Mouse (Mus musculus) forebrain, embryonic 14.5 days (tissue): ENCODE measurements around the gene Pdlim5. TPM values are rescaled to one million over a fixed set of nuclear protein-coding genes. Genes with fewer than 3 reads are reported as not detected.
A peak's percentile ranks its signal among the peaks of the same experiment; 100 is the strongest.

Experiments
- ATAC-seq: fragments of 200-750 bp; cut with Nextera tagmentation; 2 replicates; pipeline ENCODE4 v1.8.0; 2017; ENCODE audit warnings: mild to moderate bottlenecking, moderate library complexity
- DNase-seq: peaks from one replicate; pipeline ENCODE4 v3.0.0-alpha.2; 2015; ENCODE audit warnings: low spot score
- H3K27ac ChIP-seq: fragments of 300-500 bp; sonication (generic); 2 replicates; pipeline ENCODE4 v1.5.1; 2014; ENCODE audit warnings: low read depth, mild to moderate bottlenecking, control low read depth, low read length, moderate library complexity
- H3K27me3 ChIP-seq: fragments of 300-500 bp; sonication (generic); replicated peaks from 2 replicates; pipeline ENCODE4 v1.6.1; 2014; ENCODE audit warnings: low read length, control low read depth, mixed read lengths; ENCODE audit not compliant: control insufficient read depth, insufficient read depth
- H3K36me3 ChIP-seq: fragments of 300-500 bp; sonication (generic); 2 replicates; pipeline ENCODE4 v1.6.1; 2014; ENCODE audit warnings: low read length, control low read depth; ENCODE audit not compliant: control insufficient read depth, insufficient read depth
- H3K4me1 ChIP-seq: fragments of 300-500 bp; sonication (generic); 2 replicates; pipeline ENCODE4 v1.6.1; 2014; ENCODE audit warnings: antibody characterized with exemption, low read length, control low read depth; ENCODE audit not compliant: control insufficient read depth, insufficient read depth
- H3K4me2 ChIP-seq: fragments of 300-500 bp; sonication (generic); 2 replicates; pipeline ENCODE4 v1.6.1; 2014; ENCODE audit warnings: mild to moderate bottlenecking, control low read depth, low read length
- H3K4me3 ChIP-seq: fragments of 300-500 bp; sonication (generic); 2 replicates; pipeline ENCODE4 v1.5.1; 2014; ENCODE audit warnings: low read depth, low read length, control low read depth
- H3K9ac ChIP-seq: fragments of 300-500 bp; sonication (generic); 2 replicates; pipeline ENCODE4 v1.6.1; 2014; ENCODE audit warnings: mild to moderate bottlenecking, low read length, control low read depth, moderate library complexity
- H3K9me3 ChIP-seq: fragments of 300-500 bp; sonication (generic); replicated peaks from 2 replicates; pipeline ENCODE4 v1.6.1; 2016; ENCODE audit warnings: low read length, control low read depth, mixed read lengths; ENCODE audit not compliant: control insufficient read depth
- WGBS: fragments of 180-500 bp; shearing (Covaris S2); extraction: QIAGEN DNeasy Blood & Tissue Kit; methylation state at CpG from one replicate; pipeline ENCODE4 v1.1.7; 2014; 5-methylcytosine and 5-hydroxymethylcytosine counted together
- polyA plus RNA-seq: library from polyadenylated mRNA; unstranded; fragments of >200 nt; fragmentation: Nextera tagmentation; extraction: Ambion mirVana; gene quantifications from 2 replicates; pipeline ENCODE4 v1.2.1, GENCODE M21; 2014

The Pdlim5 gene
- polyA plus RNA-seq, 1 experiment from 2014 or later = 14.3 TPM

DNA sequence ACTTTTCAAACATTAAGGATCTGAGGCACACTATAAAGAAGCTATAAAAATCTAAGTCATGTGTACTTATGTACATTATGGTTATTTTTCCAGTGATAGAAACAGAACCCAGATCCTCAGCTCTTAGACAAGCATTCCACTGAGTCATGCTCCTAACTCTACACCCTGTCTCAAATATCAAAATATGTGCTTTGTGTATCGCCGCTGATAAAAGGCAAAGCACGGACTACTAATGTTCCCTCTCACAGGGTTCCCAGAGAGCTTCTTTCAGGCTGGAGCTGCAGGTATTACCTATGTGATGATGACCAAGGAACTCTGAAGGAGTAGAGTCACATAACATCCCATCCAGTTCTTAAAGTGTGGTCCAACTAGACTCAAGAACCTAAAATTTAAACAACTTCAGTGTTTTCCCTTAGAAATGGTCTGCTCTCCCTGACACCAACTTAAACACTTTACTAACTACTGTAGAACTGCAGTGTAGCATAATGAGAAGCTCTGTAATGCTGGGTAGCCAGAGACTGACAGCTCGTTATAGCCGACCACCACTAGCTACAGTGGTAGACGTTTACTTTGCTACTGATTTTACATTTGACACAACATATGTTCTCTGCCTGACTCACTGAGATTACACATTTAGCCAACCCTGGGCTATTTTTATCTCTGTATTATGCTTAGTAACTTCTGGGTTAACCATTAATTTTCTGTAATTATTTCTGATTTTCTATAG is 115.0 kb downstream of the Pdlim5 start:
- Histone ChIP-seq H3K27ac (no peak overlapping the region), H3K4me1 (no peaks in the 10 kb centered on the region), H3K9ac (no peak overlapping the region), H3K36me3 (no peaks in the 10 kb centered on the region), H3K4me2 (no peak overlapping the region), H3K4me3 (no peak overlapping the region), H3K9me3 (no peaks in the 10 kb centered on the region), H3K27me3 (no peaks in the 10 kb centered on the region)
- DNase-seq (no peak), ATAC-seq (peak; percentile 52; the same call in 1 of the 2 replicates)
- 55% methylated on average over 6 of the region's 6 CpGs for WGBS

- no peak overlapping the region for H3K4me3 ChIP-seq
- H3K9me3 ChIP-seq = no peaks in the 10 kb centered on the region
- no peaks in the 10 kb centered on the region for H3K27me3 ChIP-seq
- H3K4me2 ChIP-seq = no peak overlapping the region
- WGBS = 88% methylated on average over 3 of the region's 3 CpGs
- no peak for ATAC-seq
- DNase-seq = no peak
- H3K27ac ChIP-seq = no peak overlapping the region
- no peaks in the 10 kb centered on the region for H3K36me3 ChIP-seq
- no peaks in the 10 kb centered on the region for H3K4me1 ChIP-seq
- H3K9ac ChIP-seq = no peak overlapping the region
Measured at GRCm38 (mm10) chr3:142279011-142279410, 116.5 kb downstream of the Pdlim5 start.

DNA sequence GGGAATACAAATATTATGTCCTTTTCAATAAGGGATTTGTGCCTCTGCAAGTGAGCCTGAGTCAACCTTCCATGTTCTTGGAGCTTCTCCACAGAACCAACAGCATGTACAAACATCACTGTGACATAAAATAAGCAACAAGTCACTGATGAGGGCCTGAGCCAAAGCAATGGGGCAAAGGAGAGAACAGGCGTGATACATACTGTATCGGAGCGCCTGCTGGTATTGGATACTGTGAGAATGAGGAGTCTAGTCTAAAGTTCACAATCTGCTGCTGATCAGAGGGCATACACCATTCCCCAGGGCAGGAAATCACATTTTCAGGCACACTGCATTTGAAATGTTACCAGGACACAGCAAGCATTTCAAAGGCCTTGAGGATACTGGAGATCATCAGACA is 119.0 kb downstream of the Pdlim5 start:
- no peaks in the 10 kb centered on the region for H3K27me3 ChIP-seq
- no peak overlapping the region for H3K4me2 ChIP-seq
- H3K9me3 ChIP-seq = no peaks in the 10 kb centered on the region
- H3K27ac ChIP-seq = no peak overlapping the region
- 78% methylated on average over 3 of the region's 3 CpGs for WGBS
- ATAC-seq = no peak
- no peak for DNase-seq
- no peak overlapping the region for H3K4me3 ChIP-seq
- H3K36me3 ChIP-seq = no peaks in the 10 kb centered on the region
- H3K4me1 ChIP-seq = no peaks in the 10 kb centered on the region
- H3K9ac ChIP-seq = no peak overlapping the region

- DNase-seq (peak; percentile 85), ATAC-seq (peak; percentile 59)
- no peak overlapping the region for H3K27ac ChIP-seq
- no peaks in the 10 kb centered on the region for H3K36me3 ChIP-seq
- no peaks in the 10 kb centered on the region for H3K9me3 ChIP-seq
- no peaks in the 10 kb centered on the region for H3K27me3 ChIP-seq
- H3K4me2 ChIP-seq = no peak overlapping the region
- H3K4me3 ChIP-seq = no peak overlapping the region
- H3K9ac ChIP-seq = no peak overlapping the region
- no peaks in the 10 kb centered on the region for H3K4me1 ChIP-seq
- 9% methylated on average over 1 of the region's 1 CpGs for WGBS
Measured at GRCm38 (mm10) chr3:142274993-142275392, 120.5 kb downstream of the Pdlim5 start.

GRCm38 (mm10) chr3:142274451-142274850 is 121.0 kb downstream of the Pdlim5 start:
- H3K36me3 ChIP-seq = no peaks in the 10 kb centered on the region
- no peak overlapping the region for H3K4me3 ChIP-seq
- H3K27ac ChIP-seq = no peak overlapping the region
- ATAC-seq (no peak), DNase-seq (no peak)
- H3K27me3 ChIP-seq = no peaks in the 10 kb centered on the region
- H3K9ac ChIP-seq = no peak overlapping the region
- H3K4me2 ChIP-seq = no peak overlapping the region
- 94% methylated on average over 3 of the region's 3 CpGs for WGBS
- no peaks in the 10 kb centered on the region for H3K9me3 ChIP-seq
- no peaks in the 10 kb centered on the region for H3K4me1 ChIP-seq

DNA sequence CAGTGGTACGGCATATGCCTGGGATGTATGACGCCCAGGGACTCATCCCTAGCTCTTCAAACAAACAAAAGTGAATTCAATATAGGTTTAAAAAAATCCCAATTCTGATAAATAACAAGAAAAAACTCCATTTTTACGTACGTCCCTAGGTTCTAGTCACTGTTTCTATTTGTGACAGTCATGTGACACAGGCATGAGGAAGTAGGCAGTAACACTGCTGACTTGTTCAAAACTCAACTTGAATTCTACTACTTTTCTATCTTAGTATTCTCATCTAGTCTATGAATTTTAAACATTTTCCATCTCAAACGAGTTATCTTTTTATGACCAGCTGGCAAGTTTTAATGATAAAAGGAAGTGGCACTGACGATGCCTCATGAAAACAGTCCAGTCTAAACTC is 122.2 kb downstream of the Pdlim5 start:
- H3K9me3 ChIP-seq = no peaks in the 10 kb centered on the region
- H3K9ac ChIP-seq = no peak overlapping the region
- H3K27me3 ChIP-seq = no peaks in the 10 kb centered on the region
- no peaks in the 10 kb centered on the region for H3K4me1 ChIP-seq
- ATAC-seq (no peak), DNase-seq (no peak)
- H3K4me3 ChIP-seq = no peak overlapping the region
- WGBS = 86% methylated on average over 6 of the region's 6 CpGs
- H3K36me3 ChIP-seq = no peaks in the 10 kb centered on the region
- no peak overlapping the region for H3K4me2 ChIP-seq
- no peak overlapping the region for H3K27ac ChIP-seq

GRCm38 (mm10) chr3:142256371-142256770 is 139.1 kb downstream of the Pdlim5 start:
- no peaks in the 10 kb centered on the region for H3K4me1 ChIP-seq
- no peak overlapping the region for H3K4me3 ChIP-seq
- DNase-seq (no peak), ATAC-seq (no peak)
- 44% methylated on average over 2 of the region's 2 CpGs for WGBS
- no peaks in the 10 kb centered on the region for H3K9me3 ChIP-seq
- H3K9ac ChIP-seq = no peak overlapping the region
- H3K36me3 ChIP-seq = no peaks in the 10 kb centered on the region
- H3K27ac ChIP-seq = no peak overlapping the region
- no peak overlapping the region for H3K4me2 ChIP-seq
- H3K27me3 ChIP-seq = no peaks in the 10 kb centered on the region

DNA sequence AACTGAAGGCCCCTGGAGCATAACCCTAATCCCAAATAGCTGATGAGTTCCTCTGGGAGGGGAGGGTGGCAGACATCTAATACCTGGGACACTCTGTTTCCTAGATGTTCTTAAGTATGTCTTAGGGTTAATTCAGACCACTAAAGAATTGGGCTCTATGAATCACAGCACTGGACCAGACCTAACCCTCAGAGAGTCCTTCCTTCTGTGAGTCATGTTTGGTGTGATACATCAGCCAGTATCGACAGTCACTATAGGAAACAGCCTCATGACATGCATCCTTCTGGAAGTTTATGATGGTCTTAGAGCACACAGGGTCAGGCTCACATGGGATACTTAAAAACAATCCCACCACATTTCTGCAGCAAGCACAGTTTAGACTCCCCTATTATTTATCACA is 143.4 kb downstream of the Pdlim5 start:
- Histone ChIP-seq H3K36me3 (no peaks in the 10 kb centered on the region), H3K4me3 (no peak overlapping the region)
- 94% methylated on average over 1 of the region's 1 CpGs for WGBS

DNA sequence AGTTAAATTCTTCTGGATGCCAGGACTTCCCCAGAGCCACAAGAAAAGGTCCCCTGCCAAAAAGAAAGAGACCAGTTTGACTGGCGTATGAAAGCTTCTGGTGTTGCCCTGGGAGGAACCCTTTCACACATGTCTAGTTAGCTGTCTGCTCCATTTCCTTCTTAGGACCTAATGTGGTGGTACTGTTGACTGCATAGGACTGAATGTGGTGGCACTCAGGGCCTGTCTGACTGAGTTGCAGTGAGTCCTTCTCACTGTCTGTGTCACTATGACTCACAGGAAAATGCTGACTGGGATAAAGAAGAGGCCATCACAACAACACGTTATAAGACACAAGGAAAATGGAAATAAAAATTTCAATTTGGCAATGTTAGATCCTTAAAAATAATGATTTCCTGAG is 146.0 kb downstream of the Pdlim5 start:
- Histone ChIP-seq H3K27ac (no peak overlapping the region), H3K4me1 (no peaks in the 10 kb centered on the region), H3K36me3 (no peaks in the 10 kb centered on the region), H3K4me3 (no peak overlapping the region), H3K9me3 (no peaks in the 10 kb centered on the region), H3K4me2 (no peak overlapping the region), H3K27me3 (no peaks in the 10 kb centered on the region), H3K9ac (no peak overlapping the region)
- DNase-seq = no peak
- ATAC-seq = no peak
- 65% methylated on average over 2 of the region's 2 CpGs for WGBS

More for the DNA sequence above, 143.4 kb downstream of the Pdlim5 start:
- DNase-seq = no peak
- Histone ChIP-seq H3K27me3 (no peaks in the 10 kb centered on the region), H3K27ac (no peak overlapping the region), H3K9me3 (no peaks in the 10 kb centered on the region), H3K9ac (no peak overlapping the region), H3K4me2 (no peak overlapping the region), H3K4me1 (no peaks in the 10 kb centered on the region)
- ATAC-seq = no peak
